Mouse (Mus musculus) kidney, embryonic 16.5 days (tissue): ENCODE results near the gene Sebox. TPM values are rescaled to one million over a fixed set of nuclear protein-coding genes. Genes with fewer than 3 reads are reported as not detected.

Source experiments
- ATAC-seq: fragments of 200-750 bp; cut with Nextera tagmentation; 2 replicates; pipeline ENCODE4 v1.8.0; 2017; ENCODE audit warnings: moderate TSS enrichment; ENCODE audit not compliant: low FRiP score, low TSS enrichment
- H3K27ac ChIP-seq: fragments of 300-500 bp; sonication (generic); 2 replicates; pipeline ENCODE4 v1.5.1; 2014; ENCODE audit warnings: low read length
- H3K27me3 ChIP-seq: fragments of 300-500 bp; sonication (generic); 2 replicates; pipeline ENCODE4 v1.6.1; 2014; ENCODE audit warnings: low read length, control low read depth, mixed read lengths; ENCODE audit not compliant: insufficient read depth
- H3K36me3 ChIP-seq: fragments of 300-500 bp; sonication (generic); 2 replicates; pipeline ENCODE4 v1.6.1; 2014; ENCODE audit warnings: low read length, control low read depth, mixed read lengths; ENCODE audit not compliant: insufficient read depth
- H3K4me1 ChIP-seq: fragments of 300-500 bp; sonication (generic); 2 replicates; pipeline ENCODE4 v1.6.1; 2014; ENCODE audit warnings: low read length, control low read depth, mixed read lengths; ENCODE audit not compliant: insufficient read depth
- H3K4me2 ChIP-seq: fragments of 300-500 bp; sonication (generic); replicated peaks from 2 replicates; pipeline ENCODE4 v1.6.1; 2014; ENCODE audit warnings: low read depth, low read length
- H3K4me3 ChIP-seq: fragments of 300-500 bp; sonication (generic); 2 replicates; pipeline ENCODE4 v1.5.1; 2014; ENCODE audit warnings: mild to moderate bottlenecking, low read length
- H3K9ac ChIP-seq: fragments of 300-500 bp; sonication (generic); replicated peaks from 2 replicates; pipeline ENCODE4 v1.6.1; 2014; ENCODE audit warnings: low read length
- H3K9me3 ChIP-seq: fragments of 300-500 bp; sonication (generic); 2 replicates; pipeline ENCODE4 v1.6.1; 2016; ENCODE audit warnings: low read length, control low read depth
- WGBS: fragments of 180-500 bp; shearing (Covaris S2); extraction: QIAGEN DNeasy Blood & Tissue Kit; methylation state at CpG from one replicate; pipeline ENCODE4 v1.1.7; 2014; 5-methylcytosine and 5-hydroxymethylcytosine counted together
- polyA plus RNA-seq: library from polyadenylated mRNA; unstranded; fragments of >200 nt; fragmentation: Nextera tagmentation; extraction: Ambion mirVana; gene quantifications from 2 replicates; pipeline ENCODE4 v1.2.1, GENCODE M21; 2015

The Sebox gene
- polyA plus RNA-seq, 1 experiment from 2014 or later, result not detected

DNA sequence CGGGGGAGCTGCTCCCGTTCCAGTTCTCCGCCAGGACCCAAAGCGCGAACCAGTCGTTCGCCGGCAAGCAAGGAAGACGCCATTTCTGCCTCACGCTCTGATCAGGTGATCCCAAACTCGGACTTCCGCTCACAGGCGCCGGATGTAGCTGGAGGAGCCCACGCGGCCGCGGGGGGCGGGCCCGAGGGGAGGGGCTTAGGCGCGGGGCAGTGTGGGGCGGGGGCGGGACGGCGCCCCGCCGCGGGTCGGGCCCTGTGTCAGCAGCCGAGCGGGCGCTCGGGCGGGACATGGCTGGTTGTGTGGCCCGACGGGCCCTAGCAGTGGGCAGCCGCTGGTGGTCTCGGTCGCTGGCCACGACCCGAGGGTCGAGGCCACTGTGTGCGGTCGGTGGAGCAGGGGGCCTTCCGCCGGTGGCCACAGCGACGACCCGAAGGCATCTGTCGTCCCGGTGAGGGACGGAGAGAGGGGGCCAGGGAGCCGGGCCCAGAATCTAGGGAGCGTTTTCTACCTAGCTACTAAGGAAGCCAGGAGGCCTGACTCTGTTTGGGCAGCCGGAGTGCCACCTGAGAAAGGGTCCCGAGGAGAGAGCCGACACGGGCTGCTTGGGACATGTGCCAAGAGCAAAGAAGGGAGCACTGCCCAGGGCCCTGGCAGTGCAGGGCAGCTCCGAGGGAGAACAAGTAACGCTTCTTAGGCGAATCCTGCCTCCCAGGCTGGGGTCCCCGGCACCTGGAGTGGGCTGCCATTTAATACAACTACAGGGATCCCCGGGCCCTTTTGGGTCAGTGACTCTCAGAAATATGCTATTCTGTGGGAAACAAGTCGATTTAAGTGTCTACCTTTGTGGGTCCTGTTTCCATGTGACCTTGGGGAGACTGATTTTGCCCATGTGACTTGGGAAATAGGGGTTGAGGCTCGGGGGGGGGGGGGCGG lies 9.0 kb downstream of the Sebox start, which contains the start of the genes Tmem199 and Poldip2:
TSS of gene Tmem199 (minus strand) at position 148 of the 933 bp plus-strand sequence.
TSS of gene Poldip2 (plus strand) at position 169 of the 933 bp plus-strand sequence.
- peak within 1 kb of the TSS; percentile 58 for H3K4me2 ChIP-seq
- peaks cover 47% of the 10 kb centered on the region for H3K36me3 ChIP-seq
- H3K27ac ChIP-seq, result peak within 1 kb of the TSS; percentile 85
- peak within 1 kb of the TSS; percentile 81 for H3K4me3 ChIP-seq
- H3K27me3 ChIP-seq, result no peaks in the 10 kb centered on the region
- ATAC-seq, result peak; percentile 97
- H3K4me1 ChIP-seq, result peaks cover 18% of the 10 kb centered on the region
- WGBS, result under 1% methylated on average over 66 of the region's 67 CpGs
- H3K9ac ChIP-seq, result peak within 1 kb of the TSS; percentile 95
- no peaks in the 10 kb centered on the region for H3K9me3 ChIP-seq

DNA sequence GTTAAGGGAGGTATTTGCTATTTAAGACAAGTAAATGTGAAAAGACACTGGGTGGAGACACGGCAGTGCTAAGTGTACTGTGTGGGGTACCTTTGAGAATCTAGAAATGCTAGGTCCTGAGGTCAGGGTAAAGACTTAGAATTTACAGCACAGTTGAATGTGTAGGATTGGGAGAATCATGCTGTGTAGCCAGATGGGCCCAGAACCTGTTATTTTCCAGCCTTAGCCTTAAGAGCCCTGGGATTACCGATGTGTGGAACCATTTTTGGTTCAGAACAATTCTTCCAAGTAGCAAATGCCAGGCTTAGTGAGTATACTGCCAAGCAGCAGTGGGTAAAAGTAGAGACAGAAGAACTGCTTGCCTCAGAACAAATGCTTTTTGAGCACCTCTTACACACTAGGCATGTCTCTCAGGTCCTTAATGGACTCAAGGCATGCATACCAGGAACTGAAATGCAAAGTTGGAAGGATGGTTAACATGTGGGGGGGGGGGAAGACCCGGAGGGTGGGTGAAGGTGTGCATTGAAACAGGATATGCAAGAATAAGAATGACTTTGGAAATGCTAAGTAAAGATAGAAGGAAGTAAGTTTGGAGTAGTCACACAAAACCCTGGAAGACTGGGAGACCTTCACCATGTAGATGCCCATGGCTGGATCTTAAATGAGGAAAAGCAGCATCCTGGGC lies 10.0 kb downstream of the Sebox start:
- Histone ChIP-seq H3K4me3 (peak overlapping the region; percentile 81), H3K9ac (peak overlapping the region; percentile 95), H3K4me2 (peak overlapping the region; percentile 58), H3K27ac (no peak overlapping the region), H3K36me3 (peaks cover 47% of the 10 kb centered on the region), H3K9me3 (no peaks in the 10 kb centered on the region), H3K27me3 (no peaks in the 10 kb centered on the region), H3K4me1 (peaks cover 18% of the 10 kb centered on the region)
- 69% methylated on average over 3 of the region's 3 CpGs for WGBS
- ATAC-seq, result no peak

DNA sequence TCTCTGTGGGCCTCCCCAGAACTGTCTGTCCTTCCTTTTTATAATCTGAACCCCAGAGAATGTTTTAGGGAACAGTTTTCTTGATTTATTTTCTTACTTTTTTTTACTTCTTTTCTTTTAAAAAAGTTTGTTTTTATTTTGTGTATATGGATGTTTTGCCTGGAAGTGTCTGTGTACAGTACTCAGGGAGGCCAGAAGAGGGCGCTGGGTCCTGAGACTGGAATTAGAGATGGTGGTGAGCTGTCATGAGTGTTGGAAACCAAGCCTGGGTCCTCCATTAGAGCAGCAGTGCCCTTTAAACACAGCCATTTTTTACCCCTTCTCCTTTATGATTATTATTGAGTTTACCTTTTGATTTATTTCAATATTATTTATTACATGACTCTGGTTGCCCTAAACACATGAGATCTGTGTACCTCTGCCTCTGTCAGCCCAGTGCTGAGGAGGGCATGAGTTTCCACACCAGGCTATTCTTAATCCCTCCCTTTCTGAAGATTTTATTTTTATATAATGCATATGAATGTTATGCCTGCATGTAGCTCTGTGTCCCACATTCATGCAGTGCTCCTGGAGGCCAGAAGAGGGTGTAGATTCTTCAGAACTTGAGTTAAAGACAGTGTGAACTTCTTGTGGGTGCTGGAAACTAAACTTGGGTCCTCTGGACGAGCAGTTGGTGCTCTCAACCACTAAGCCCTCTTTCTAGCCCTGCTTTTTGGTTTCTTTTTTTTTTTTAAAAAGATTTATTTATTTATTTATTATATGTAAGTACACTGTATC lies 12.5 kb downstream of the Sebox start:
- Histone ChIP-seq H3K36me3 (peaks cover 58% of the 10 kb centered on the region), H3K4me3 (no peak overlapping the region), H3K4me1 (peaks cover 18% of the 10 kb centered on the region), H3K9ac (no peak overlapping the region), H3K9me3 (no peaks in the 10 kb centered on the region), H3K27ac (no peak overlapping the region), H3K4me2 (no peak overlapping the region), H3K27me3 (no peaks in the 10 kb centered on the region)
- ATAC-seq, result no peak
- 75% methylated on average over 2 of the region's 2 CpGs for WGBS

DNA sequence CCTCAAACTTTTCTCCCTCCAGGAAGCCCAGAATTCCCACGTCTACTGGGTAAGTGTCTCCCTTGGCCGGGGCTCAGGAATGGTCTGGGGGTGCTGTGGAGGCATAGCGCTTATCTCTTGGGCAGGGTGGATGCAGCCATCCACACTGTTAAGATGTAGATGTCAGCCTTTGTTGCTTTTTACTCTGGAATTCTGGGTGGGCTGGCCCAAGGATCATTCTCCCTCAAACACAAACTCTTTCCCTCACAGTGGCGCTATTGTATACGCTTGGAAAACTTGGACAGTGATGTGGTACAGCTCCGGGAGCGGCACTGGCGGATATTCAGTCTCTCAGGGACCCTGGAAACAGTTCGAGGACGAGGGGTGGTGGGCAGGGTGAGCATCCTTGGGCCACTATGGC lies 15.7 kb downstream of the Sebox start:
- no peak overlapping the region for H3K4me2 ChIP-seq
- no peaks in the 10 kb centered on the region for H3K4me1 ChIP-seq
- no peak for ATAC-seq
- peaks cover 87% of the 10 kb centered on the region for H3K36me3 ChIP-seq
- no peak overlapping the region for H3K4me3 ChIP-seq
- 91% methylated on average over 10 of the region's 10 CpGs for WGBS
- no peaks in the 10 kb centered on the region for H3K9me3 ChIP-seq
- no peak overlapping the region for H3K27ac ChIP-seq
- H3K27me3 ChIP-seq, result no peaks in the 10 kb centered on the region
- no peak overlapping the region for H3K9ac ChIP-seq

DNA sequence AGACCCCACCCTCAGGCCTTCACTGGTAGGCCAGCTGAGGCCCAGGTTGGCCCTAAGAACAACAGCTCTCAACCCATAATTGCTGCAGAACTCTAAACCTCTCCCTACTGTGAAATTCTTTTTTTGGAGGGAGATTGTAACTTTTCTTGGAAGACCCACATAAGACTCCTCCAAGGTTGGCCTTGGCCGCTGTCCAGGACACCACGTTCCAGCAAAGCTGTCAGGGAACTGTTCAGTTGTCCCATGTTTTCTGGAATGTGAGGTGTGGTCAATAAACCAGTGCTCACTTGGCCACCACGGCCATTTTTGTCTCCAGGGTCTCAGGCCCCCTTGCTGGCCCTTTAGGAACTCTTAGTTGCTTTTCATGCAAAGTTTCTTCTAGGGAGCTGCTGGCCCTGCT lies 18.6 kb downstream of the Sebox start:
- 80% methylated on average over 3 of the region's 3 CpGs for WGBS
- Histone ChIP-seq H3K27ac (no peak overlapping the region), H3K36me3 (peaks cover 89% of the 10 kb centered on the region)

DNA sequence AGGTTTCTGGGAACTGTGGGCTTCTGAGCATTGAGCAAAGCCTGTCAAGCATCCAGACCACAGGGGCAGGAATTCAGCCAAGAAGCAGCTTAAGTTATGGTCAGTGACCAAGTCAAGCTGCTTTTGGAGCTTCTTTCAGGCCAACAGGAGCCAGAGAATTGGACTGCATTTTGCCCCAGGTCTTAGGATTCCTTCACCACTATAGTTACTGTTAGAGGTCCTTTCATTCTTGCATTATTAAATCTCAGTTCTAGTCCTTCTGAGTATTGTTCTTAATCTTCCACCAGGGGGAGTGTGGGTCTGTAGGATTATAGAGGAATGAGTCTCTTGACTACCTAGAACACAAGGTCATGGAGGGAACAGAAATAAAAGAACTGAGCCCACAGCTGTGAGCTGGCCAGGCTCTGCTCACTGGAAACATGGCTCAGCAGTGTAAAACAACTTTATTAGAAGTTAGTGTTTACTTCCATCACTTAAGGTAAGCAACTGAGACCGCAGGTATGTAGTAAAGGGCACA lies 19.3 kb downstream of the Sebox start:
- Histone ChIP-seq H3K27ac (no peak overlapping the region), H3K4me3 (no peak overlapping the region), H3K27me3 (no peaks in the 10 kb centered on the region), H3K4me2 (no peak overlapping the region), H3K36me3 (peaks cover 93% of the 10 kb centered on the region), H3K9me3 (no peaks in the 10 kb centered on the region), H3K9ac (no peak overlapping the region), H3K4me1 (no peaks in the 10 kb centered on the region)
- no peak for ATAC-seq
- 90% methylated on average over 1 of the region's 1 CpGs for WGBS

More for the DNA sequence above, 18.6 kb downstream of the Sebox start:
- ATAC-seq, result no peak
- no peaks in the 10 kb centered on the region for H3K9me3 ChIP-seq
- no peak overlapping the region for H3K4me2 ChIP-seq
- no peak overlapping the region for H3K9ac ChIP-seq
- H3K4me1 ChIP-seq, result no peaks in the 10 kb centered on the region
- H3K4me3 ChIP-seq, result no peak overlapping the region
- H3K27me3 ChIP-seq, result no peaks in the 10 kb centered on the region

DNA sequence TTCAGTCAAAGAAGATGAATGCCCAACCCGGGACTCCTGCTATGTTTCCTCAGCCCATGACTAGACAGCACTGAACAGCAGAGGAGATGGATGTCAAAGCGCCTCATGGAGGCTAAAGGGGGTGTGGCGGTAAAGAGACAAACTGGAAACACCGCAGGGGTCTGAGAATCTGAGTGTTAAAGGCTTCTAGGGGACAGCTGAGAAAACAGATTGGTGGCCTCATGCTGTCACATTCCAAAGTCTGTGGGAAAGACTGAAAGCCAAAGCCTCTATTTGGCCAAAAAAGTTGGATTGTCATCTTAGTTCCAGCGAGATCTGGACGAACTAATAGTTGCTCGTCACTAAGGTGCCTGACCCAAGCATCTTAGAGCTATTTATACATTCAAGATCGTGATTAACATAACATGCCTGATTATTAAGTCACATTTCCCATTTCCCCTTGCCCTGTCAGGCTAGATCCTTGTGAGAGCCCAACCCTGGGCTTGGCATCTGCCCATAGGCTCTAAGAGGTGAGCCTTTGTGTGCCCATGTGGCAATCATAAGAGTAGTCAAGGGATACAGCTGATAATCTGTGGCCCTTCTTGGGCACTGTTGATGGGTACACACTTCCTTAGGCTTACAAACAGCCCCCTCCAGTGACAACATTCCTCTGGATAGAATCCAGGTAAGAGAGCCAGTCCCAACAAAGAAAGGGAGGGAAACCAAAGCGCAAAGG lies 20.2 kb downstream of the Sebox start:
- Histone ChIP-seq H3K4me3 (no peak overlapping the region), H3K27ac (no peak overlapping the region), H3K36me3 (peaks cover 93% of the 10 kb centered on the region), H3K27me3 (no peaks in the 10 kb centered on the region), H3K9me3 (no peaks in the 10 kb centered on the region), H3K4me2 (no peak overlapping the region), H3K4me1 (no peaks in the 10 kb centered on the region), H3K9ac (no peak overlapping the region)
- 85% methylated on average over 9 of the region's 9 CpGs for WGBS
- no peak for ATAC-seq

DNA sequence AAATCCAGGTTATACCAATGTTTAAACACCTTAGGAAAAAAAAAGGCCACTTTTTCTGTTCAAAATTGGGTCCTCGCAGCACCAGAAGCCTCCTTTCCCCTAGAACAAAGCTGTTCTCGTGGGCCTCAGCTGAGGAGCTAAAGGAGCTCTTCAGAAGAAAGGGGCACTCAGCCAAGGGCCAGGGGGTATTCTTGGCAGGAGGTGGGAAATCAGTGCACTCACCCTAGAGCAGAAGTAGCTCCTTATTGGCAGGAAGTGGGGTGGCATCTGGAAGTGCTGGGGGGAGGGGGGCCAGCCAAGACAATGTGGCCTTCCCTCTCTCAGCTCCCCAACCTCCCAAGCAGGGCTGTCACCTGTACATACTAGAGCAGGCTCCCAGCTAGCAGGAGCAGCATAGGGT lies 21.6 kb downstream of the Sebox start:
- WGBS, result 82% methylated on average over 2 of the region's 2 CpGs
- no peak overlapping the region for H3K27ac ChIP-seq
- H3K27me3 ChIP-seq, result no peaks in the 10 kb centered on the region
- peaks cover 87% of the 10 kb centered on the region for H3K36me3 ChIP-seq
- peaks cover 6% of the 10 kb centered on the region; the same call in 1 of the 2 replicates for H3K4me1 ChIP-seq
- H3K4me3 ChIP-seq, result no peak overlapping the region
- ATAC-seq, result no peak
- no peak overlapping the region for H3K4me2 ChIP-seq
- H3K9ac ChIP-seq, result no peak overlapping the region
- H3K9me3 ChIP-seq, result no peaks in the 10 kb centered on the region

DNA sequence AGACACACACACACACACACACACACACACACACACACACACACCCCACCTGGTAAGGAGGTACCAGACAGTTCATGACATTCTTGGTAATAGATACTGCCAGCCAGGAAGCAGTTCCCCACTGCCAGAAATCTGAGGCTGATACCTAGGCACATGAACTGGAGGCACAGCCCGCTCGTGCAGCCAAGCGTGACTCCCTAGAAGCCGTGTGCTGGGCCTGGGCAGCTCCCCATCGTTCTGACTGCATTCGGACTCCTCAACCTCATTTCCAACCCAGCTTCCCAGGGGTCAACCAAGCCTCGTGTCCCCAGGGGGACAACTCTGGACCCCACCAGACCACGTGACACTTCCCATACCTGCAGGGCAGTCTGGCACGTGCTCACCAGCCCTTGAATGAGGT lies 25.5 kb downstream of the Sebox start:
- ATAC-seq, result peak; percentile 72; the same call in 1 of the 2 replicates
- 33% methylated on average over 9 of the region's 9 CpGs for WGBS
- no peak overlapping the region for H3K4me3 ChIP-seq
- no peak overlapping the region for H3K9ac ChIP-seq
- H3K4me1 ChIP-seq, result peaks cover 22% of the 10 kb centered on the region; the same call in 1 of the 2 replicates
- no peaks in the 10 kb centered on the region for H3K27me3 ChIP-seq
- no peaks in the 10 kb centered on the region for H3K9me3 ChIP-seq
- H3K36me3 ChIP-seq, result peaks cover 58% of the 10 kb centered on the region
- peak overlapping the region; percentile 51 for H3K27ac ChIP-seq
- no peak overlapping the region for H3K4me2 ChIP-seq
